Mouse (Mus musculus) embryonic facial prominence, embryonic 13.5 days (tissue): ENCODE data around the gene Olfr51. TPM values are rescaled to one million over a fixed set of nuclear protein-coding genes. Genes with fewer than 3 reads are reported as not detected.
"Not testable (repeated sequence)": the region's sequence is repeated elsewhere in the genome, so short reads cannot be mapped to it uniquely, and the experiment has no call there.

ENCODE experiments used
- ATAC-seq: fragments of 200-750 bp; cut with Nextera tagmentation; 2 replicates; pipeline ENCODE4 v1.8.0; 2017; ENCODE audit warnings: low read depth; ENCODE audit not compliant: insufficient number of reproducible peaks, insufficient read depth, low FRiP score, low TSS enrichment
- H3K27ac ChIP-seq: fragments of 300-500 bp; sonication (generic); 2 replicates; pipeline ENCODE4 v1.5.1; 2015; ENCODE audit warnings: moderate library complexity, mild to moderate bottlenecking, inconsistent platforms
- H3K27me3 ChIP-seq: fragments of 300-500 bp; sonication (generic); 2 replicates; pipeline ENCODE4 v1.6.1; 2015; ENCODE audit warnings: mild to moderate bottlenecking, inconsistent platforms
- H3K36me3 ChIP-seq: fragments of 300-500 bp; sonication (generic); 2 replicates; pipeline ENCODE4 v1.6.1; 2015; ENCODE audit warnings: mild to moderate bottlenecking, inconsistent platforms
- H3K4me1 ChIP-seq: fragments of 300-500 bp; sonication (generic); 2 replicates; pipeline ENCODE4 v1.6.1; 2015; ENCODE audit warnings: inconsistent platforms
- H3K4me2 ChIP-seq: fragments of 300-500 bp; sonication (generic); 2 replicates; pipeline ENCODE4 v1.6.1; 2015; ENCODE audit warnings: moderate library complexity, mild to moderate bottlenecking, inconsistent platforms
- H3K4me3 ChIP-seq: fragments of 300-500 bp; sonication (generic); 2 replicates; pipeline ENCODE4 v1.5.1; 2015; ENCODE audit warnings: mild to moderate bottlenecking, inconsistent platforms
- H3K9ac ChIP-seq: fragments of 300-500 bp; sonication (generic); 2 replicates; pipeline ENCODE4 v1.6.1; 2015; ENCODE audit warnings: mild to moderate bottlenecking, inconsistent platforms
- H3K9me3 ChIP-seq: fragments of 300-500 bp; sonication (generic); 2 replicates; pipeline ENCODE4 v1.6.1; 2016; ENCODE audit warnings: inconsistent platforms
- WGBS: fragments of 180-500 bp; shearing (Covaris S2); methylation state at CpG from one replicate; pipeline ENCODE4 v1.1.7; 2015; ENCODE audit warnings: mixed read lengths; 5-methylcytosine and 5-hydroxymethylcytosine counted together
- polyA plus RNA-seq: library from polyadenylated mRNA; unstranded; fragments of >200 nt; fragmentation: Nextera tagmentation; extraction: Ambion mirVana; gene quantifications from 2 replicates; pipeline ENCODE4 v1.2.1, GENCODE M21; 2015

The Olfr51 gene
- not detected in 2 replicates for polyA plus RNA-seq

- H3K36me3 ChIP-seq: no peaks in the 10 kb centered on the region
- H3K9ac ChIP-seq: no peak within 1 kb of the TSS
- no peaks in the 10 kb centered on the region for H3K27me3 ChIP-seq
- H3K27ac ChIP-seq: no peak within 1 kb of the TSS
- H3K4me1 ChIP-seq: no peaks in the 10 kb centered on the region
- 0 out of 2 replicates have a peak, but pooled peaks cover 3% of the 10 kb centered on the region for H3K9me3 ChIP-seq
- WGBS: 82% methylated on average over 5 of the region's 5 CpGs
- no peak within 1 kb of the TSS for H3K4me3 ChIP-seq
- no peak within 1 kb of the TSS for H3K4me2 ChIP-seq
- no peak for ATAC-seq
These were observed at the start of gene Olfr51 for GRCm38 (mm10) chr11:51003296-51003695. Olfr51 (plus strand) TSS chr11:51003596.

- WGBS: 65% methylated on average over 6 of the region's 6 CpGs
- no peak within 1 kb of the TSS for H3K27ac ChIP-seq
- no peak for ATAC-seq
- no peak within 1 kb of the TSS for H3K9ac ChIP-seq
- H3K4me2 ChIP-seq: no peak within 1 kb of the TSS
- H3K4me3 ChIP-seq: no peak within 1 kb of the TSS
- H3K4me1 ChIP-seq: 0 out of 2 replicates have a peak, but pooled peaks cover 2% of the 10 kb centered on the region
- H3K27me3 ChIP-seq: no peaks in the 10 kb centered on the region
- no peaks in the 10 kb centered on the region for H3K36me3 ChIP-seq
- no peaks in the 10 kb centered on the region for H3K9me3 ChIP-seq
These were observed 49.7 kb upstream of the Olfr51 start, which contains the start of gene Prop1 for GRCm38 (mm10) chr11:50953665-50954064. Prop1 (minus strand) TSS chr11:50953765.

- ATAC-seq: no peak
- Histone ChIP-seq H3K4me2 (no peak overlapping the region), H3K9ac (no peak overlapping the region), H3K27ac (no peak overlapping the region), H3K4me1 (no peaks in the 10 kb centered on the region), H3K9me3 (no peaks in the 10 kb centered on the region), H3K27me3 (no peaks in the 10 kb centered on the region), H3K36me3 (no peaks in the 10 kb centered on the region), H3K4me3 (no peak overlapping the region)
- WGBS: 77% methylated on average over 2 of the region's 2 CpGs
These were observed 38.5 kb upstream of the Olfr51 start for GRCm38 (mm10) chr11:50964886-50965285.

- WGBS: 87% methylated on average over 11 of the region's 11 CpGs
- Histone ChIP-seq H3K4me1 (no peaks in the 10 kb centered on the region), H3K4me2 (no peak within 1 kb of the TSS), H3K27me3 (no peaks in the 10 kb centered on the region), H3K4me3 (no peak within 1 kb of the TSS), H3K27ac (no peak within 1 kb of the TSS), H3K9me3 (no peaks in the 10 kb centered on the region), H3K9ac (no peak within 1 kb of the TSS), H3K36me3 (no peaks in the 10 kb centered on the region)
- ATAC-seq: no peak
These were observed 37.2 kb upstream of the Olfr51 start, which contains the start of gene Olfr1378 for GRCm38 (mm10) chr11:50966230-50966629. Olfr1378 (plus strand) TSS chr11:50966530.

DNA sequence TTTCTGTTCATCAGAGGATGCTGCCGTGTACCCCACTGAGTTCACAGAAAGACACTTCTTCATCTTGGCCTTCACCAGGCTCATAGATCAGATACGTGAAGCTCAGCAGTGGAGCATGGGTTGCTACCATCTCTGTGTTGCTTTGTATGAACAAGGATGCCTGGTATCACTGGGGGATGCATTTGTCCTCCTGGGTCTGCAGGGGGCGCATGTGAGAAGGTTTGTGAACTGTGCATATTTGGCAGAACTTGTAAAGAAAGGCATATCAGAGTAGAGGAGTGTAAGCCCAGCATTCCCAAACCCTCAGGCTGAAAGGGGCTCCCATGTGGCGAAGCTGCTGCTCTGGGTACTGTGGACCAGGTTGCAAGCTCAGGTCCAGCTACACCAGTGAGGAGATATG lies 26.2 kb upstream of the Olfr51 start:
- no peaks in the 10 kb centered on the region for H3K36me3 ChIP-seq
- H3K9ac ChIP-seq: no peak overlapping the region
- no peak overlapping the region for H3K4me3 ChIP-seq
- no peaks in the 10 kb centered on the region for H3K27me3 ChIP-seq
- H3K4me2 ChIP-seq: no peak overlapping the region
- no peak overlapping the region for H3K27ac ChIP-seq
- no peaks in the 10 kb centered on the region for H3K4me1 ChIP-seq
- WGBS: 70% methylated on average over 4 of the region's 4 CpGs
- H3K9me3 ChIP-seq: no peaks in the 10 kb centered on the region
- ATAC-seq: no peak

DNA sequence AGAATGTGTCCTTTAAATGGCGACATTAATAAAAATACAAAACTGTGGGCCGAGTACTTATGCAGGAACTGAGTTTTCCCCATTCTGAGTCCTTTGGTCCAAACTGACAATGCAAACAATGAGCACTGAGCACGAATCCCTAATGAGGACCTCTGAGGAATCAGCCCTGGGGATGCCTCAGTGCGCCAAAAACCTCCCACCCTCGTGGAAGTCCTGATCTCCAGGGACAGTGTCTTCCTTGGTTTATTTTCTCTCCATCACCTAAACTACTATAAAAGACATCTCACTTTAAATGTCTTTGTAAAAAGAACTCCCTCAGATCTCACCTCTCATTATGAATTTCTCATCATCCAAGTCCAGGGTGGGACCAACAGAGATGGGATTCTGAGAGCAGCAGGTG lies 21.7 kb upstream of the Olfr51 start, which contains the start of gene Olfr1377:
Gene Olfr1377 (plus strand): TSS at position 301 of the 400 bp plus-strand sequence.
- Histone ChIP-seq H3K9me3 (no peaks in the 10 kb centered on the region), H3K27ac (no peak within 1 kb of the TSS), H3K4me3 (no peak within 1 kb of the TSS), H3K36me3 (no peaks in the 10 kb centered on the region), H3K4me2 (no peak within 1 kb of the TSS), H3K9ac (no peak within 1 kb of the TSS), H3K4me1 (no peaks in the 10 kb centered on the region), H3K27me3 (no peaks in the 10 kb centered on the region)
- WGBS: 68% methylated on average over 5 of the region's 5 CpGs
- no peak for ATAC-seq

DNA sequence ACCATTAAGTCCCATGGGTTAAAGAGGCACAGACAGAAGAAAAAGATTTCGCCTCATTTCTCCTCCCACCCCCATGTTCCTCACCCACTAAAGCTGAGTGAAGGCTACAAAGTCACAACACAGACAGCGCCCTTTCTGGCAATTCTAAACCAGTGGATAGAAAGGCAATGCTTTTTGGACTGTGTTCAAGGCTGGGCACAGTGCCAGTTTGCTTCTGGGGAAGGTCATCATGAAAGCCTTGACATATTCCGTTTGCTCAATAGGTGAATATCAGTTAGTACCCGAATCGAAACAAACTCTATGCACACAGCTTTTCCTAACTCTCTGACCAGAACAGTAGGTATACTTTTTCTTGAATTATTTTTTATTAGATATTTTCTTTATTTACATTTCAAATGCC lies 8.4 kb downstream of the Olfr51 start:
- WGBS: 71% methylated on average over 5 of the region's 5 CpGs
- H3K27ac ChIP-seq: no peak overlapping the region
- no peak for ATAC-seq
- H3K9me3 ChIP-seq: no peaks in the 10 kb centered on the region
- H3K4me3 ChIP-seq: no peak overlapping the region
- H3K9ac ChIP-seq: no peak overlapping the region
- no peaks in the 10 kb centered on the region for H3K27me3 ChIP-seq
- no peaks in the 10 kb centered on the region for H3K4me1 ChIP-seq
- H3K4me2 ChIP-seq: no peak overlapping the region
- no peaks in the 10 kb centered on the region for H3K36me3 ChIP-seq

DNA sequence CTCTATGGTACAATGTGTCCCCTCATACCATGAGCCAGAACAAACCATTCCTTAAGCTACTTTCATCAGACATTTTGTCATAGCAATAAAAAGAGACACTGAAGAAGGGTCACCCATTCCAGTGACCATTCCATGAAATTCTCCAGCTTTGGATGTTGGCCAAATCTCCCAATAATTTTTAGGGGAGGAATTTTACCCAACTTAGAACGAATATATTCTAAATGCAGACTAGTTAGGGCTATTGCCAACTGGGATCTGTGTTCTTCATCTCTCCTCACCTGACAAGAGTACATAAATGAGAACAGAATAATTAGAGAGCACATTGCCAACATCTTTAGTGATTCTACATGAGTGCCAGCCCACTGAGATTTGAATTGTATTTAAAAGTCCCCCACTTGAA lies 10.5 kb downstream of the Olfr51 start, which contains the start of gene Olfr54:
Gene Olfr54 (plus strand): TSS at position 301 of the 400 bp plus-strand sequence.
- Histone ChIP-seq H3K4me2 (no peak within 1 kb of the TSS), H3K4me3 (no peak within 1 kb of the TSS), H3K9me3 (no peaks in the 10 kb centered on the region), H3K4me1 (no peaks in the 10 kb centered on the region), H3K27ac (no peak within 1 kb of the TSS), H3K9ac (no peak within 1 kb of the TSS), H3K27me3 (no peaks in the 10 kb centered on the region), H3K36me3 (no peaks in the 10 kb centered on the region)
- ATAC-seq: no peak
- WGBS: 62% methylated on average over 1 of the region's 1 CpGs

GRCm38 (mm10) chr11:51016341-51016740 lies 12.9 kb downstream of the Olfr51 start:
- Histone ChIP-seq H3K4me1 (no peaks in the 10 kb centered on the region), H3K27me3 (no peaks in the 10 kb centered on the region), H3K27ac (no peak overlapping the region), H3K9me3 (no peaks in the 10 kb centered on the region), H3K4me2 (no peak overlapping the region), H3K4me3 (no peak overlapping the region), H3K36me3 (no peaks in the 10 kb centered on the region), H3K9ac (no peak overlapping the region)
- WGBS: 40% methylated on average over 2 of the region's 2 CpGs
- ATAC-seq: no peak

GRCm38 (mm10) chr11:51026811-51027210 lies 23.4 kb downstream of the Olfr51 start:
- H3K9me3 ChIP-seq, H3K36me3 ChIP-seq, H3K4me2 ChIP-seq, H3K9ac ChIP-seq, H3K4me1 ChIP-seq, H3K27me3 ChIP-seq, H3K27ac ChIP-seq, ATAC-seq, H3K4me3 ChIP-seq: not testable (repeated sequence)
- WGBS: 89% methylated on average over 11 of the region's 11 CpGs

GRCm38 (mm10) chr11:51029381-51029780 lies 26.0 kb downstream of the Olfr51 start:
- not testable (repeated sequence) for H3K4me3 ChIP-seq, H3K9me3 ChIP-seq, H3K9ac ChIP-seq, H3K4me1 ChIP-seq, H3K27ac ChIP-seq, H3K4me2 ChIP-seq, ATAC-seq, H3K36me3 ChIP-seq, H3K27me3 ChIP-seq
- 71% methylated on average over 8 of the region's 8 CpGs for WGBS

GRCm38 (mm10) chr11:51030225-51030624 lies 26.8 kb downstream of the Olfr51 start:
- WGBS: 76% methylated on average over 2 of the region's 2 CpGs
- Histone ChIP-seq H3K4me1 (no peaks in the 10 kb centered on the region), H3K9me3 (no peaks in the 10 kb centered on the region), H3K27ac (no peak overlapping the region), H3K36me3 (no peaks in the 10 kb centered on the region), H3K9ac (no peak overlapping the region), H3K4me3 (no peak overlapping the region), H3K27me3 (no peaks in the 10 kb centered on the region), H3K4me2 (no peak overlapping the region)
- ATAC-seq: no peak
